Mouse (Mus musculus) hindlimb bud, embryonic 11.5 days (tissue): Measurements from ENCODE around the gene Dph2.

ENCODE experiments used
- DNase-seq: peaks from one replicate; pipeline ENCODE4 v3.0.0-alpha.2; 2012; ENCODE audit warnings: low read depth, low spot score; ENCODE audit errors: extremely low spot score

Gene Dph2

GRCm38 (mm10) chr4:117891738-117892161 lies at the start of gene Dph2:
TSS of gene Dph2 (minus strand) at chr4:117892032.
- peak; percentile 88 for DNase-seq

DNA sequence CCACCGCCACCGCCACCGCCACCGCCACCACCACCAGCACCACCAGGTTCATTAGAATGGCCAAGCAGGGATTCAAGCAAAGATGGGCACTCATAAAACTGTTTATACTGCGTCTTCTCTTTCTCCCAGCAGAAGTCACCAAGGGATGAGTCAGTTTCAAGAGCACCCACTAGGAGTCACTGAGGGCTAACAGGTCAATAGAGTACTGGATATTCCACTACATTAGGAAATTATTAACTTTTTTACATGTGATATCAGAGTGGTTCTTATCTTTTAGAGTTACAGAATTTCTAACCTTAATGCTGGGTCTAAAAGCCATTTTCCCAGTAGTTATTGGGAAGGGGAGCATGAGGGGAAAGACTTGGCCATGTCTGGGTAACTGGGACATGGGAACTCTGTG lies 45.1 kb upstream of the Dph2 start:
- DNase-seq = no peak

- DNase-seq = no peak
Measured at GRCm38 (mm10) chr4:117934081-117934480, 42.2 kb upstream of the Dph2 start.

DNA sequence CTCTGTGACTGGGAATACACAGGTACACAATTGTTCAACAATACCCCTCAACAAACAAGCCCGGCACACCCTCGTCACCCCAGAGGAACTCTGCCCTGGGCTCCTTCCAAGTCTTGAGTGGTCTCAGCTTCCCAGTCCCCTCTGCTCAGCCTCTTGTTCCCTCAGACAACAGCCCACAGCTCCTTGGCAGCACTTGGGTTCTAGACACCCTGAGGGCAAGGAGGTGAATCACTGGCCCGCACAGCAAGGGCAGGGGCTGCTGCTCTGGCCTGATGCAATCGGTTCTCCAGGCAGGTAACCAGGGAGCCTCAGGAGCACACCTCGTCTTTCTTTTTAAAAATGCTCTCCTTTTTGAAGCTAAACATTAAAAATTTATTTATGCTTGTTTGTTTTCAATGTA lies 41.4 kb upstream of the Dph2 start:
- no peak for DNase-seq

DNA sequence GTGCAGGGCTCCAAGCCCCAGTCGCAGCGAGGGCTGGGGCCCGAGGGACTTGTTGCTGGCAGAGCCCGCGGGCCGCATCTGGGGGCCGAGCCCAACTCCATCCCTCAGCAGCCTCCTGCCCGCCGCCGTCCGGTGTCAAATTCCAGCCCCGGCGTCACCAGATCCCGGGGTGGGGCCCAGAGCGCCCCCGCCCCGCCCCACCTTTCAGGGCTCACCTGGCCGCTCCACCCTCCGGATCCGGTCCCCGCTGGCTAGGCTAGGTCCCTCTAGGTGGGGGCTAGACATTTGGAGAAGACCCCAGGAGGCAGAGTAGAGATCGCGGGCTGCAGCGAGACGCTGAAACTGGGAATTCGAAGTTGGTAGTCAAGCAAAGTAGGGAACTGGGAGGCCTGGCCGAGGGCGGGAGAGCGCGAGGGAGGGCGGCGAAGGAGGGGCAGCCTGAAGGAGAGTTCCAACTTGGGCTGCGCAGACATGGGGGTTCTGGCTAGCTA lies 37.6 kb upstream of the Dph2 start, which contains the start of gene Artn:
Gene Artn, minus strand, starts transcription at position 373 of the 491 bp plus-strand sequence.
- no peak for DNase-seq

GRCm38 (mm10) chr4:117928699-117929241 lies 36.9 kb upstream of the Dph2 start:
- DNase-seq = no peak

GRCm38 (mm10) chr4:117928234-117928633 lies 36.4 kb upstream of the Dph2 start:
- no peak for DNase-seq

GRCm38 (mm10) chr4:117926545-117927482 lies 35.0 kb upstream of the Dph2 start:
- DNase-seq = no peak

- no peak for DNase-seq
Measured at GRCm38 (mm10) chr4:117924916-117925315, 33.1 kb upstream of the Dph2 start.

GRCm38 (mm10) chr4:117923450-117923849 lies 31.6 kb upstream of the Dph2 start:
- DNase-seq = no peak

GRCm38 (mm10) chr4:117921358-117921757 lies 29.5 kb upstream of the Dph2 start:
- DNase-seq = no peak

GRCm38 (mm10) chr4:117918762-117919161 lies 26.9 kb upstream of the Dph2 start:
- no peak for DNase-seq

- DNase-seq = no peak
Measured at GRCm38 (mm10) chr4:117918261-117918660, 26.4 kb upstream of the Dph2 start.

DNA sequence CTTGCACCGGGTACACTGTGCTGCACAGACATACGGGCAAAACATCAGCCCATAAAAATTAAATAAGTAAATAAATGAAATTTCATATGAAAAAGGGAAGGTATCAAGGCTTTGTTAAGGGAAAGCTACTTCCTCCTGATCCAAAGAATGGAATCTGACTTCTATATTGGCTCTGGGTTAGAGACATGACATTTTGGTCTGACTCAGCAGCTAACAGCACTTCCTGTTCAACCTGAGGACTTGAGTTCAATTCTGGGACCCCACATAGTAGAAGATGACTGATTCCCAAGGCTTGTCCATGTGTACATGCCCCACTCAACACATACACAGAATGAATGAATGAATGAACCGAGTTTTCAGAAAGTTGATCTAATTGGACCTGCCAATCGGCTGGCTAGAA lies 26.0 kb upstream of the Dph2 start:
- no peak for DNase-seq

DNA sequence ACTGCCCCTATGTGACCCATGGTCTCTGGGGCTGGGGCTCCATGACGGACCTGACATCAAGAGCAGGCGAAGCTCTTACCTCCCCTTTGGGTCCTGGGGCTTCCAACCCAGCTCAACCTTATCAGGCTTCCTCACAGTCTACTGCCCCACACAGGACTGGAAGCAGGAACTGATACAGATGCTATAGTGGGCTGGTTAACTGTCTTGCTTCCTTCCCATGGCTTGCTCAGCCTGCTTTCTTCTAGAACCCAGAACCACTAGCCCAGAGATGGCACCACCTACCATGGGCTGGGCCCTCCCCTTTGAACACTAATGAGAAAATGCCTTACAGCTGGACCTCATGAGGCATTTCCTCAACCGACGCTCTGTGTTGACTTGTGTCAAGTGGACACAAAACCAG lies 25.6 kb upstream of the Dph2 start:
- no peak for DNase-seq

DNA sequence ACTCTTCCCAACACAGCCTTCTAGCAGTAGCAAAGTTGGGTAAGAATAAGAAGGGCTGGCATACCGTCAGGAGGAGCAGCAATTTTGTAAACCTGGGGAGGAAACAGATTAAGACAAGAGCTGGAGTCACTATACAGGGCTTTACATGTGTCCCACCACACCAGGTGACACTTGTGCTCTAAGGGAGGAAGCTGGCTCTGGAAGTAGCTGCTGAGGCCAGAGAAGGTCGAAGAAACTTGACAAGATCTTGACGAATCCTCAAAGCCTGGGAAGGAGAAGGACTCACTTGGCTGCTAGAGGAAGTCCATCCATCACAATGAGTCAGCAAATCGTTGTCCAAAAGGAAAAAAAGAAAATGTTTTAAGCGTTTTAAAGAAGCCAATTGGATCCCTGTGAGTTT lies 24.6 kb upstream of the Dph2 start:
- no peak for DNase-seq

- no peak for DNase-seq
Measured at GRCm38 (mm10) chr4:117915489-117916105, 23.8 kb upstream of the Dph2 start.

GRCm38 (mm10) chr4:117914591-117915442 lies 23.0 kb upstream of the Dph2 start, which contains the start of gene Ipo13:
TSS of gene Ipo13 (minus strand) at chr4:117914999.
- peak; percentile 86 for DNase-seq

DNA sequence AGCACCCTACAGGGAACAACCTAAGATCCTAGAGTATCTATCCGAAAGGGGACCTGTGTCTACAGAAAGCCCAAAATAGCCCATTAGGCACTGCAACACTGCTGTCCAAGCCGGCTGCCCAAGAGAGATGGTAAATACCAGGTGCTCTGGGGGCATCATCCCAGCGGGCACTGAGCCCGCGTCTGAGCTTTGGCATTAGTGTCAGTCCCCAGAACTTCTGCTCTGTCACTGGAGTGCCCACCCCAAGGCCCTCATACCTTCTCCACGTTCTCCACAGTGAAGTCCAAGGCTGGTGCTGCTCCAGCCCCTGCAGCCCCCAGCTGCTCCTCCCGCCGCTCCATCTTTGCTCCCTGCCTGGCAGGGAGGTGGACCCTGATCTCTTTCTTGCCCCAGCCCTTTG lies 22.2 kb upstream of the Dph2 start:
- DNase-seq = no peak

DNA sequence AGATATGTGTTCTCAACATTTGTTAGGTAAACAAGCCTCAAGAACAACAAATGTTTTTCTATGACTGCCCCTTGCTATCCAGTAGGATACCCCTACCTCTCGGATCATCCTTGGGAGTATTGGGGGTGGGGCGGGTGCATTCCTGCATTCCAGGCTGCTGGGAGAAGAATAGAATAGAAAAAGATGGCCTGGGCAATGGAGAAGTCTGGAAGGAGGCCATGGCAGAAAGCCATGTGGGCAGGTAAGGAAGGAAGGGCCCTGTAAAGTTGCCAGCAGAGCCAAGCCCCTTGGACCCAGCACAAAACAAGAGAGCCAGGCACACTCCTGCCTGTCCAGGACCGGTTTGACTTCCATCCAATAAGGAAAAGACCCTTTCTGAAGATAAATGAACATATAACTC lies 21.6 kb upstream of the Dph2 start:
- no peak for DNase-seq
